Mouse (Mus musculus) liver, embryonic 14.5 days (tissue): ENCODE measurements around the gene Lamtor2. TPM values are rescaled to one million over a fixed set of nuclear protein-coding genes. Genes with fewer than 3 reads are reported as not detected.

Source experiments
- ATAC-seq: fragments of 200-750 bp; cut with Nextera tagmentation; 2 replicates; pipeline ENCODE4 v1.8.0; 2017; ENCODE audit warnings: moderate number of reproducible peaks, mild to moderate bottlenecking, moderate library complexity; ENCODE audit not compliant: insufficient read depth
- DNase-seq, 3 experiments: peaks; one replicate each; pipeline ENCODE4 v3.0.0-alpha.2; 2012 to 2013; ENCODE audit warnings: low read depth in 3 of 3, low spot score in 3 of 3
- H3K27ac ChIP-seq: fragments of 300-500 bp; sonication (generic); 2 replicates; pipeline ENCODE4 v1.5.1; 2014; ENCODE audit warnings: moderate library complexity, mild to moderate bottlenecking, control low read depth, inconsistent platforms
- H3K27me3 ChIP-seq: fragments of 300-500 bp; sonication (generic); 2 replicates; pipeline ENCODE4 v1.6.1; 2014; ENCODE audit warnings: mild to moderate bottlenecking, low read length, moderate library complexity; ENCODE audit not compliant: control insufficient read depth, insufficient read depth
- H3K36me3 ChIP-seq: fragments of 300-500 bp; sonication (generic); replicated peaks from 2 replicates; pipeline ENCODE4 v1.6.1; 2014; ENCODE audit warnings: low read depth; ENCODE audit not compliant: control insufficient read depth, insufficient read depth
- H3K4me1 ChIP-seq, 2 experiments: fragments of 200-500 bp in 1 of 2; fragments of 300-500 bp in 1 of 2; sonication (generic) in 1 of 2; replicated peaks; 2 replicates each; pipeline ENCODE4 v1.6.1; 2012 to 2014; ENCODE audit warnings: antibody characterized with exemption in 1 of 2, inconsistent platforms in 1 of 2, low read length in 1 of 2; ENCODE audit not compliant: control insufficient read depth in 2 of 2, insufficient read depth in 2 of 2
- H3K4me2 ChIP-seq: fragments of 300-500 bp; sonication (generic); 2 replicates; pipeline ENCODE4 v1.6.1; 2014; ENCODE audit warnings: low read depth, mild to moderate bottlenecking, control low read depth, moderate library complexity
- H3K4me3 ChIP-seq, 2 experiments: fragments of 200-500 bp in 1 of 2; fragments of 300-500 bp in 1 of 2; sonication (generic) in 1 of 2; 2 replicates each; pipeline ENCODE4 v1.5.1; 2012 to 2014; ENCODE audit warnings: low read depth in 2 of 2, low read length in 2 of 2, mild to moderate bottlenecking in 2 of 2, control low read depth in 1 of 2, inconsistent platforms in 1 of 2, moderate library complexity in 1 of 2; ENCODE audit not compliant: insufficient read depth in 1 of 2
- H3K9ac ChIP-seq: fragments of 300-500 bp; sonication (generic); replicated peaks from 2 replicates; pipeline ENCODE4 v1.6.1; 2014; ENCODE audit warnings: mild to moderate bottlenecking, control low read depth, moderate library complexity
- H3K9me3 ChIP-seq: fragments of 300-500 bp; sonication (generic); 2 replicates; pipeline ENCODE4 v1.6.1; 2016; ENCODE audit warnings: low read length, mixed read lengths; ENCODE audit not compliant: control insufficient read depth
- CTCF ChIP-seq: IDR thresholded peaks from 2 replicates; pipeline ENCODE4 v1.5.1; 2016; ENCODE audit warnings: antibody characterized with exemption, low read depth, control low read depth
- EP300 ChIP-seq: IDR thresholded peaks from 2 replicates; pipeline ENCODE4 v1.6.1; 2016; ENCODE audit warnings: antibody characterized with exemption, low read depth
- WGBS: fragments of 180-500 bp; shearing (Covaris S2); extraction: QIAGEN DNeasy Blood & Tissue Kit; methylation state at CpG from one replicate; pipeline ENCODE4 v1.1.7; 2014; ENCODE audit not compliant: insufficient replicate concordance; 5-methylcytosine and 5-hydroxymethylcytosine counted together
- polyA plus RNA-seq, 2 experiments: library from polyadenylated mRNA; depleted of rRNA in 1 of 2; stranded (reverse) in 1 of 2; unstranded in 1 of 2; fragments of >200 nt; fragmentation: Nextera tagmentation in 1 of 2; extraction: Ambion mirVana in 1 of 2; gene quantifications; 2 replicates each; pipeline versions ENCODE4 v1.2.1 to v1.2.3; 2012 to 2014

Lamtor2 gene
- polyA plus RNA-seq, 2 experiments: 62.0 to 73.1 TPM

GRCm38 (mm10) chr3:88535005-88535404 lies 17.9 kb downstream of the Lamtor2 start:
- no peak overlapping the region for H3K9ac ChIP-seq
- H3K9me3 ChIP-seq: no peaks in the 10 kb centered on the region
- WGBS: 47% methylated on average over 3 of the region's 3 CpGs
- peaks cover 6% of the 10 kb centered on the region for H3K27me3 ChIP-seq
- DNase-seq (no peak), ATAC-seq (no peak)
- no peak overlapping the region for H3K4me2 ChIP-seq
- no peak overlapping the region for H3K27ac ChIP-seq
- peaks cover 7 to 11% of the 10 kb centered on the region in 2 experiments for H3K4me1 ChIP-seq
- no peak overlapping the region for H3K4me3 ChIP-seq
- H3K36me3 ChIP-seq: no peaks in the 10 kb centered on the region
- TF ChIP-seq EP300: no peak
- no peak for TF ChIP-seq CTCF

DNA sequence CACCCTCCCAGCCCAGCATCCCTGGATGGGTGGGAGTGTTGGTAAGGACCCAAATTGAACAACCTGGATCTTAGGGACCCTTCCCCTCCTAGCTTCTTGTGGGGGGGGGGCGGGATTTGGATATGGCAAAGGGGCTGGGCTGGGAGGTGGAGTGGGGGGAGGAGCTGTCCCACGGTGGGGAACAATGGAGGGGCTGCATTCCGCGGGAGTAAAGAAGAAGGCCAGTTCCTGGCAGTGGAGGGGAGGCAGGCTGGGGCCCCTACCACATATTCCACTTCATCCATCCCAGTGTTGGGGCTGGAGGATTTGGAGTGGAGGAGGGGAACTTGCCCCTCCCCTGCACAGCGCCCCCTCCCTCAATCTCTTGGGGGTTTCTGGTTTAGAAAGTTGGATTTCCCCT lies 19.2 kb downstream of the Lamtor2 start:
- no peak for DNase-seq
- no peak for TF ChIP-seq CTCF
- no peak for TF ChIP-seq EP300
- Histone ChIP-seq H3K4me1 (peaks cover 7 to 17% of the 10 kb centered on the region in 2 experiments), H3K4me2 (peak overlapping the region; percentile 99), H3K9me3 (no peaks in the 10 kb centered on the region), H3K27ac (no peak overlapping the region), H3K27me3 (peaks cover 6% of the 10 kb centered on the region), H3K36me3 (no peaks in the 10 kb centered on the region), H3K4me3 (peak overlapping the region in 1 of 2 experiments; percentile 66; a peak in 2 of 4 replicates), H3K9ac (no peak overlapping the region)
- ATAC-seq: no peak
- 12% methylated on average over 5 of the region's 5 CpGs for WGBS

- 3% methylated on average over 39 of the region's 40 CpGs for WGBS
- H3K4me2 ChIP-seq: peak overlapping the region; percentile 99
- no peak overlapping the region for H3K27ac ChIP-seq
- no peaks in the 10 kb centered on the region for H3K36me3 ChIP-seq
- ATAC-seq: no peak
- no peak for DNase-seq
- peak overlapping the region; percentile 64 for H3K9ac ChIP-seq
- TF ChIP-seq CTCF (no peak), EP300 (no peak)
- H3K9me3 ChIP-seq: no peaks in the 10 kb centered on the region
- H3K27me3 ChIP-seq: peaks cover 6% of the 10 kb centered on the region
- peak overlapping the region; percentile 66 to 77 for H3K4me3 ChIP-seq
- H3K4me1 ChIP-seq: peaks cover 7 to 17% of the 10 kb centered on the region in 2 experiments
These were observed 20.0 kb downstream of the Lamtor2 start for GRCm38 (mm10) chr3:88532689-88533511.

DNA sequence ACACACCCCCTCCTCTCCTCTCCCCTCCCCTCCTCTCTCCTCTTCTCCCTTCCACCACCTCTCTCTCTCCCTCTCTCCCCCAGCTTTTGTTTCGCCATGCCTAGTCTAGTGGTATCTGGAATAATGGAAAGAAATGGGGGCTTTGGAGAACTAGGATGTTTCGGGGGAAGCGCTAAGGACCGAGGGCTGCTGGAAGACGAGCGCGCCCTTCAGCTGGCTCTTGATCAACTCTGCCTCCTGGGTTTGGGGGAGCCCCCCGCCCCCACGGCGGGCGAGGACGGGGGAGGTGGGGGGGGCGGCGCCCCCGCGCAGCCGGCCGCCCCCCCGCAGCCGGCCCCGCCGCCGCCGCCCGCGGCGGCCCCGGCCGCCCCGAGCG lies 20.6 kb downstream of the Lamtor2 start, which contains the start of gene Mex3a:
TSS of gene Mex3a (plus strand) at position 97 of the 376 bp plus-strand sequence.
- no peaks in the 10 kb centered on the region for H3K9me3 ChIP-seq
- WGBS: 1% methylated on average over 29 of the region's 31 CpGs

More for the DNA sequence above, 20.6 kb downstream of the Lamtor2 start, which contains the start of gene Mex3a:
- H3K36me3 ChIP-seq: no peaks in the 10 kb centered on the region
- H3K4me3 ChIP-seq: peak within 1 kb of the TSS; percentile 77 to 92
- no peak for TF ChIP-seq EP300
- no peak for TF ChIP-seq CTCF
- H3K9ac ChIP-seq: peak within 1 kb of the TSS; percentile 64
- DNase-seq: no peak
- H3K27ac ChIP-seq: no peak within 1 kb of the TSS
- peak within 1 kb of the TSS; percentile 99 for H3K4me2 ChIP-seq
- peaks cover 7 to 17% of the 10 kb centered on the region in 2 experiments for H3K4me1 ChIP-seq
- peaks cover 6% of the 10 kb centered on the region for H3K27me3 ChIP-seq
- no peak for ATAC-seq
